Mouse (Mus musculus) hindbrain, embryonic 16.5 days (tissue): Measurements from ENCODE around the gene Atf1. TPM values are rescaled to one million over a fixed set of nuclear protein-coding genes. Genes with fewer than 3 reads are reported as not detected.

Experiments
- ATAC-seq: fragments of 200-750 bp; cut with Nextera tagmentation; 2 replicates; pipeline ENCODE4 v1.8.0; 2017; ENCODE audit warnings: moderate TSS enrichment, moderate library complexity
- H3K27ac ChIP-seq: fragments of 300-500 bp; sonication (generic); 2 replicates; pipeline ENCODE4 v1.5.1; 2014; ENCODE audit warnings: low read depth, mild to moderate bottlenecking, control low read depth, low read length, moderate library complexity
- H3K27me3 ChIP-seq: fragments of 300-500 bp; sonication (generic); replicated peaks from 2 replicates; pipeline ENCODE4 v1.6.1; 2014; ENCODE audit warnings: low read length; ENCODE audit not compliant: control insufficient read depth, insufficient read depth
- H3K36me3 ChIP-seq: fragments of 300-500 bp; sonication (generic); 2 replicates; pipeline ENCODE4 v1.6.1; 2014; ENCODE audit warnings: mild to moderate bottlenecking, low read length, moderate library complexity, mixed read lengths; ENCODE audit not compliant: control insufficient read depth, insufficient read depth
- H3K4me1 ChIP-seq: fragments of 300-500 bp; sonication (generic); 2 replicates; pipeline ENCODE4 v1.6.1; 2014; ENCODE audit warnings: low read depth, low read length; ENCODE audit not compliant: control insufficient read depth, insufficient read depth
- H3K4me2 ChIP-seq: fragments of 300-500 bp; sonication (generic); 2 replicates; pipeline ENCODE4 v1.6.1; 2014; ENCODE audit warnings: mild to moderate bottlenecking, low read length, control low read depth, moderate library complexity
- H3K4me3 ChIP-seq: fragments of 300-500 bp; sonication (generic); 2 replicates; pipeline ENCODE4 v1.5.1; 2014; ENCODE audit warnings: mild to moderate bottlenecking, low read length, control low read depth, moderate library complexity
- H3K9ac ChIP-seq: fragments of 300-500 bp; sonication (generic); 2 replicates; pipeline ENCODE4 v1.6.1; 2014; ENCODE audit warnings: low read depth, mild to moderate bottlenecking, control low read depth, low read length, moderate library complexity
- H3K9me3 ChIP-seq: fragments of 300-500 bp; sonication (generic); 2 replicates; pipeline ENCODE4 v1.6.1; 2014; ENCODE audit warnings: mild to moderate bottlenecking, low read length, moderate library complexity; ENCODE audit not compliant: control insufficient read depth
- WGBS: fragments of 180-500 bp; shearing (Covaris S2); extraction: QIAGEN DNeasy Blood & Tissue Kit; methylation state at CpG from one replicate; pipeline ENCODE4 v1.1.7; 2014; 5-methylcytosine and 5-hydroxymethylcytosine counted together
- polyA plus RNA-seq: library from polyadenylated mRNA; unstranded; fragments of >200 nt; fragmentation: Nextera tagmentation; extraction: Ambion mirVana; gene quantifications from 2 replicates; pipeline ENCODE4 v1.2.1, GENCODE M21; 2015

Atf1 gene
- polyA plus RNA-seq, 1 experiment from 2014 or later: 13.1 TPM

DNA sequence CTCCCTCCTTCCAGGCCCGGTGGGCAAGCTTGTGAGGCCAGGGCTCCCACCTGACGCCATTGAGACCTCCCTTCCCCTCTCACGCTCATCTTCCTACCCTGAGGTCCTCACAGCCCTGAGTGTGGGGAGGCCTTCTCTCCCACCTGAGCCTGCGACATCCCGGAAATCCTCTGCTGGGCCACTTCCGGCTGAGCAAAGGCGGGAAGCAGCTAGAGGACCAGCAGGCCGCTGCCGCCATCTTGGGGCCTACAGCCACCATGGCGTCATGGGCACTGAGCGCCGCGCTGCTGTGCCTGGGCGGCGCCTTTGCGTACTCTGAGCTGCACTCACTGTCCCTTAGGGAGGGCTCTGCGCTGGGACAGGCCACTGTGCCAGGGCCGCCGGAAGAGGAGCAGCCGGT is 53.0 kb downstream of the Atf1 start, which contains the start of gene Tmprss12:
Tmprss12 (plus strand) TSS at position 212 of the 400 bp plus-strand sequence.
- no peak within 1 kb of the TSS for H3K4me2 ChIP-seq
- H3K27me3 ChIP-seq: no peaks in the 10 kb centered on the region
- H3K9ac ChIP-seq: no peak within 1 kb of the TSS
- no peak within 1 kb of the TSS for H3K4me3 ChIP-seq
- H3K36me3 ChIP-seq: no peaks in the 10 kb centered on the region
- H3K4me1 ChIP-seq: no peaks in the 10 kb centered on the region
- H3K9me3 ChIP-seq: no peaks in the 10 kb centered on the region
- H3K27ac ChIP-seq: no peak within 1 kb of the TSS
- no peak for ATAC-seq
- WGBS: 98% methylated on average over 20 of the region's 20 CpGs

DNA sequence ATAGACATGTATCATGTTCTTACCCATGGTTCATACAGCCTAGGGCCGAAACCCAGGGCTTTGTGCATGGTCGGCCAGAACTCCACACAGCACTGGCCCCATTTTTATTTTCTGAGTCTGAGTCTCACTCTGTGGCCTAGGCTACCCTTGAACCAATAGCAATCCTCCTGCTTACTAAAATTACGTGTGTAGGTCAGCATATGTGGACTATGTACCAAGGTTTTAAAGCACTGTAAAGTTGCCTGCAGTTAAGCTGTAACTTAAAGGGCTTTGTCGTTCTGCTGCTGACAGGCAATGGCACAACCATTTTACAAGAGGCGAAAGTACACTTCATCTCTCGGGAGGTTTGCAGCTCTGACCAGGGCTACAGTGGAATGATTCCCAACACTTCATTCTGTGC is 61.4 kb downstream of the Atf1 start:
- Histone ChIP-seq H3K4me2 (no peak overlapping the region), H3K9ac (no peak overlapping the region), H3K4me3 (no peak overlapping the region), H3K27me3 (no peaks in the 10 kb centered on the region), H3K27ac (no peak overlapping the region), H3K4me1 (no peaks in the 10 kb centered on the region), H3K9me3 (no peaks in the 10 kb centered on the region), H3K36me3 (no peaks in the 10 kb centered on the region)
- ATAC-seq: no peak
- 96% methylated on average over 6 of the region's 6 CpGs for WGBS

DNA sequence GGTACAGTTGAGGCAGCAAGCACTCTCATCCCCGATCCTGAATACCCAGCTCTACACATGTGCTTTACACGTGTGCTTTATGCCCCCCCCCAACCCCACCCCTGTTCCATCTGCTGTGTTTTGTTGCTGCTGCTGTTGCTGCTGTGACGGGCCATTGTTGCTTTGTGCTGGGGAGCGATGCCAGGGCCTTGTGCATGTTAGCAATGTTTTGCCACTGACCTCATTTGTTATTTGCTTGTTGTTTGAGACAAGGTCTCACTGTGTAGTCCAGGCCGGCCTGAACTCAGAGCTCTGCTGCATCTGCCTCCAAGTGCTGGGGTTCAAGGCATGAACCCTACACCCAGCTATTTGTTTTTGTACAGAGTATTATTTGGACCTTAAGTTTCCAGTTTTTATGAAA is 63.2 kb downstream of the Atf1 start:
- no peaks in the 10 kb centered on the region for H3K9me3 ChIP-seq
- no peak overlapping the region for H3K4me2 ChIP-seq
- WGBS: 66% methylated on average over 5 of the region's 5 CpGs
- no peak overlapping the region for H3K4me3 ChIP-seq
- ATAC-seq: no peak
- no peaks in the 10 kb centered on the region for H3K36me3 ChIP-seq
- no peaks in the 10 kb centered on the region for H3K4me1 ChIP-seq
- no peak overlapping the region for H3K9ac ChIP-seq
- no peak overlapping the region for H3K27ac ChIP-seq
- no peaks in the 10 kb centered on the region for H3K27me3 ChIP-seq

DNA sequence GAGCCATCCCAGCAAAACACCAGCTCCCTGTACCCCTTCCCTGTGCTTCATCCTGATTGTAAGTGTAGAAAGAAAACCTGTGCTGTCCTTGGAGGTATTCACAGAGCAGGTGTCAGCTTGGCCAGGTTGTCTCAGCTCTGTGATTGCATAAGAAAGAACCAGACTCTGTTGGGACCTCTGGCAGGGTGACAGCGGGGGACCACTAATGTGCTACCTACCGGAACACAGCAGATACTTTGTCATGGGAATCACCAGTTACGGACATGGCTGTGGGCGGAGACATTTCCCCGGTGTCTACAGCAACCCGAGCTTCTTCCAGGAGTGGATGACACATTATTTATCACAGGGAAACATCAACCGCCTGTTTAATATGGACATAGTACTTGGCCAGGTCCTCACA is 64.7 kb downstream of the Atf1 start:
- no peak for ATAC-seq
- Histone ChIP-seq H3K9ac (no peak overlapping the region), H3K27me3 (no peaks in the 10 kb centered on the region), H3K4me3 (no peak overlapping the region), H3K27ac (no peak overlapping the region), H3K4me1 (no peaks in the 10 kb centered on the region), H3K4me2 (no peak overlapping the region), H3K9me3 (no peaks in the 10 kb centered on the region), H3K36me3 (no peaks in the 10 kb centered on the region)
- WGBS: 68% methylated on average over 7 of the region's 7 CpGs

DNA sequence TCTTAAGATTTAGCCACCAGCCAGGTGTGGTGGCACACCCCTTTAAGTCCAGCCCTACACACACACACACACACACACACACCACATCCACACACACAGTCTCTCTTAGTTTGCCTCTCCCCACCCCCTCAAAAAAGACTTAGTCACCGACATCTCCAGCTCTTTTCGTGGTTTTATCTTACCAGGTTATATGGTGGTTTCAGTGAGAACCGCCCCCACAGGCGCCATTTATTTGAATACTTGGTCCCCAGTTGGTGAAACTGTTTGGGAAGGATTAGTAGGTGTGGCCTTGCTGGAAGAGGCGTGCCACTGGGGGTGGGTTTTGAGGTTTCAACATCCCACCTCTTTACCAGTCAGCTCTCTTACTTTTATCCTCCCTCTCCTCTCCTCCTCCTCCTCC is 70.2 kb downstream of the Atf1 start:
- H3K4me2 ChIP-seq: no peak overlapping the region
- H3K9ac ChIP-seq: no peak overlapping the region
- no peaks in the 10 kb centered on the region for H3K36me3 ChIP-seq
- no peaks in the 10 kb centered on the region for H3K4me1 ChIP-seq
- no peak overlapping the region for H3K27ac ChIP-seq
- no peaks in the 10 kb centered on the region for H3K9me3 ChIP-seq
- no peaks in the 10 kb centered on the region for H3K27me3 ChIP-seq
- no peak for ATAC-seq
- 88% methylated on average over 5 of the region's 5 CpGs for WGBS
- no peak overlapping the region for H3K4me3 ChIP-seq

DNA sequence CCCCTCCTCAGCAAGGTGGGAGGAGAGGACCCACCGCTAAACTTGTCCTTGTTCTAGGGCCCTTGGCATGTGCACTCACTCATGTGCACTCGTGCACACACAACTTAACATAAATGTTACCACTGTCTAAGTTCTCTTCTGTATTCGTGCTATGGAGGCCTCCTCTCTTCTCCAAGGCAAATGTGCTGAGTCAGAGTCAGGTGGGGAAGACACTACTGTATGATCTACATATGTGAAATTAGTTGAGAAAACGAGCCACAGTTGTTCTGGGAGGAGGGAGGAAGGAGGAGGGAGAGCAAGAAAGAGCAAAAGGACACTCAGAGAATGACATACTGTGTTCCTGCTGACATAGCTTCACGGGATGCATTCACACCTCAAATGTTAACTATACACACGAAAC is 72.9 kb downstream of the Atf1 start:
- Histone ChIP-seq H3K27ac (no peak overlapping the region), H3K36me3 (no peaks in the 10 kb centered on the region), H3K4me2 (no peak overlapping the region), H3K4me1 (peaks cover 2% of the 10 kb centered on the region; the same call in 1 of the 2 replicates), H3K9ac (no peak overlapping the region), H3K4me3 (no peak overlapping the region), H3K9me3 (no peaks in the 10 kb centered on the region), H3K27me3 (no peaks in the 10 kb centered on the region)
- WGBS: 84% methylated on average over 6 of the region's 6 CpGs
- no peak for ATAC-seq

DNA sequence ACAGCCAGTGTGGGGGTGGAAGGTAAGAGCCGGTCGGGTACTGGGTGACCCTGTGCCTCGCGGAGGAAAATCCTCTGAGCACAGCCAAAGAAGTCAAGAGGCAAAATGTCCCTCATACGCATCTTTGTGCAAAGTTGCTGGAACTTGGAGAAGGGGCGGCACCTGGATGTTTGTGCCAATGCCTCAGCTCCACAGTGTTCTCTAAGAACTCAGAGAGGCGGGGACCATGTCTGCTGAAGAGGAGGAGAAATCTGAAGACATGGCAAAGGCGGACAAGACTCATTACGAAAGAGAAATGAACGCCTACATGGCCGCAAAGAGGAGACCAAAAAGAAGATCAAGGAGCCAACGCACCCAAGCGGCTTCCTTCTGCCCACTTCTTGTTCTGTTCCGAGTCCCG is 73.9 kb downstream of the Atf1 start:
- no peaks in the 10 kb centered on the region for H3K27me3 ChIP-seq
- 67% methylated on average over 15 of the region's 15 CpGs for WGBS
- H3K4me1 ChIP-seq: peaks cover 2% of the 10 kb centered on the region; the same call in 1 of the 2 replicates
- no peak overlapping the region for H3K4me2 ChIP-seq
- H3K9ac ChIP-seq: no peak overlapping the region
- ATAC-seq: no peak
- no peaks in the 10 kb centered on the region for H3K36me3 ChIP-seq
- no peaks in the 10 kb centered on the region for H3K9me3 ChIP-seq
- no peak overlapping the region for H3K4me3 ChIP-seq
- H3K27ac ChIP-seq: no peak overlapping the region

DNA sequence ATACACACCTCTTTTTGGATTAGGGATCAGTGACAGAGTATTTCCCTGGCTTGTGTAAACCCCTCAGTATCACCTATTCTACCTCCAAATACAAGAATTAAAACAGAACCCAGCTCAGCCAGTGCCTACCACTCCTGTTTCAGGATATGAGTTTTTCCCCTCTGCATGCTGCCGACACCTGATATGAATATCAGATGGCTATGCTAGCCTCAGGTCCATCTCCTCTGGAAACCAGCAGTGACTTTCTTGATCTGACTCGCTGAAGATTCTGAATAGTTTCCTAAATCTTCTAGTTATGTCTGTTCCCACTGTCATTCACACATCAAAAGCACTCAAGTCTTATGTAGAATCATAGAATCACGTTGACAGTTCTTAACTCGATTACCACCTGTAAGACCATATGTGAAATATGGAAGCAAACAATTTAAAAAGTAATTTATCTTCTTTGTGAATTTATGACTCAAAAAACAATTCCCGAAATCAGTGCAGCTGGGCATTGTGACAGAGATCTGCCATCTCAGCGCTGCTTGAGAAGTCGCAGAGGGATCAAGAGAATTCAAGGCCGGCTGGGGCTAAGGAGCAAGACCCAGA is 75.9 kb downstream of the Atf1 start:
- Histone ChIP-seq H3K4me3 (peak overlapping the region; percentile 57), H3K4me1 (peaks cover 2% of the 10 kb centered on the region; the same call in 1 of the 2 replicates), H3K4me2 (peak overlapping the region; percentile 74), H3K9ac (no peak overlapping the region), H3K27ac (no peak overlapping the region), H3K9me3 (no peaks in the 10 kb centered on the region), H3K36me3 (no peaks in the 10 kb centered on the region), H3K27me3 (no peaks in the 10 kb centered on the region)
- WGBS: 49% methylated on average over 8 of the region's 8 CpGs
- ATAC-seq: no peak

DNA sequence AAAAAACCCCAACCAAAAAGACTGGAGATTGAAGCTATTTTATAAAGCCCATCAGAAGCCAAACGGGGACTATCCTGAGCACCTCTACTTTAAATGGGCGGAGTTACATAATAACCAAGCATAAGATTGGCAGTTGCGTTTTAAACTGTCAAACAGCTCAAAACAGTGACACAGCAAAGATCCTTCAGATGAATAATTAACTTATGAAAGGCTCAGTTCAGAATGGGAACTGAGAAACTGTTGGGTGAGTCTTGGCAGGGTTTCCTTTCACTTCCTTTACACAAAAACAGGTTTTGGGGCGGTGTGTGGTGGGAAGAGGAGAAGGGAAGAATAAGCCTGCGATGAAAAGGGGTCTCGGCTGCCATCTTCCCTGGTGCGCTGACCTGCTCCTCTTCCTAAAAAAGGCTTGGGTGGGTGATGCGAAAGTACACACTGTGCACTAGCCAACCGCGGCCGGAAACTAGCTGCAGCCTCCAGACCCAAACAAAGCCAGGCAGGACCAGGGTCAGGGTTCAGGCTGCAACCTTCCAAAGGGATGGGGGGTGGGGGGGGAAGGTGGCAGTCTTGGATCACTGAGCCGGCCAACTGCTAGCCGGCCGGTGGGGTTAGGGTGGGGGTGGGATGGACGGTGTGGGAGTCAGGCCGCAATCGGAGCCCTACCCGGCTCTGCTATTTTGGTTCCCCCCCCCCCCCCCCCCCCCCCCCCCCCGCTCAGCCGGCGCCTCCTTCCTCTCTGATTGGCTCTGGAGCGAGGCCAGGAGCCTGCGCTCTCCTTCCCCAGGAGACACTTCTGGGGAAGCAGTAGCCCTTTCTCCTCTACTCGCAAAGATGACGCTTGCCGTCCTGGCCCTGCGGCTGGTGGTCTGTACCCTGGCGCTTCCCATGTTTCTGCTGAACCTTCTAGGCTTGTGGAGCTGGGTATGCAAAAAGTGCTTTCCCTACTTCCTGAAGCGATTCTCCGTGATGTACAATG is 76.7 kb downstream of the Atf1 start, which contains the start of gene Mettl7a1:
Mettl7a1 (plus strand) TSS at position 122 of the 973 bp plus-strand sequence.
- Histone ChIP-seq H3K36me3 (no peaks in the 10 kb centered on the region), H3K9me3 (no peaks in the 10 kb centered on the region), H3K4me3 (peak within 1 kb of the TSS; percentile 57), H3K27ac (peak within 1 kb of the TSS; percentile 76), H3K9ac (peak within 1 kb of the TSS; percentile 73), H3K4me2 (peak within 1 kb of the TSS; percentile 74), H3K27me3 (no peaks in the 10 kb centered on the region), H3K4me1 (peaks cover 2% of the 10 kb centered on the region; the same call in 1 of the 2 replicates)
- WGBS: 3% methylated on average over 20 of the region's 30 CpGs
- peak; percentile 90 for ATAC-seq
